Mouse (Mus musculus): ENCODE data around the gene Fscn2. TPM values are rescaled to one million over a fixed set of nuclear protein-coding genes. Genes with fewer than 3 reads are reported as not detected.

Gene Fscn2
- polyA plus RNA-seq, 2 experiments = not detected

DNA sequence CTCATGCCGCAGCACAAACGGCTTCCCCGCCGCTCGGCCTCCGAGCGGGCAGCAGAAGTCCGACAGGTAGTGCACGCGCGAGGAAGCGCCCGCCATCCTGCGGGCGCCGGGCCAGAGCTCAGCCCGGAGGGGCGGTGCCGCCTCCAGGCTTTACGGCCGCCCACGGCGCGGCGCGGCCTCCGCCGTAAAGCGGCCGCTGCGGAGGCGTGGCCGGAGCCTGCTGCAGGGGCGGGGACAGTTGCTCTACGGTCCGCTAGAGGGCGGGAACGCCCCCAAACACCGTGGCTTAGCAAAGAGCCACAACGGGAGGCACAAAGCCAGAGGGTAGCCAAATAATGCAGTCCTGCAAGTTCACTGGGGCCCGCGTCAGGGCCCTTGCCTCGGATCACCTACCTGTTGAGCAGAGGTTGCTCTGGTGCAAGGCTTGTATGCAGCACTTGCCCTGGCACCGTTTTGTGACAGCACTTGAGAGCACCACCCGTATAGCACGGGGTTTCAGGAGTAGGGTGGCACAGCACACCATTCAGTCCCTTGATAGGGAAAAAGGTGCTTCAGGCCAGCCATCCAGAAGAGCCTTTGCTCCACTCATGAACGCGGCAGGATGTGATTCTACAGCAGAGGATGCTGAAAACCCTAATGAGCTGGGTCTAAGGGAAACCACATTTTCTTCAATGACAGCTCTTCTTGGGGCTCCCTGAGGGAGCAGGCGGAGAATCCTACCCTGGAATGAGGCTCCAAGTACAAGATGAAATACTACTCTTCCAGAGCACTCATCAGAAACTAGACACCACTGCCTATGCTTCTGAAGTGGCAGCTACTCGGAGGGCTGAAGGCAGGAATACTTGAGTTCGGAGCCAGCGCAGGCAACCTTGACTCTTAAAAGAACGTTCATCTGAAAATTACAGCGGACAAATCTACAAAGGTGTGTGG, 17.5 kb downstream of the Fscn2 start, which contains the start of gene Faap100:
Gene Faap100 (minus strand): TSS at position 154 of the 930 bp plus-strand sequence.
- peak within 1 kb of the TSS; percentile 40; the same call in 1 of the 2 replicates for H3K27ac ChIP-seq

DNA sequence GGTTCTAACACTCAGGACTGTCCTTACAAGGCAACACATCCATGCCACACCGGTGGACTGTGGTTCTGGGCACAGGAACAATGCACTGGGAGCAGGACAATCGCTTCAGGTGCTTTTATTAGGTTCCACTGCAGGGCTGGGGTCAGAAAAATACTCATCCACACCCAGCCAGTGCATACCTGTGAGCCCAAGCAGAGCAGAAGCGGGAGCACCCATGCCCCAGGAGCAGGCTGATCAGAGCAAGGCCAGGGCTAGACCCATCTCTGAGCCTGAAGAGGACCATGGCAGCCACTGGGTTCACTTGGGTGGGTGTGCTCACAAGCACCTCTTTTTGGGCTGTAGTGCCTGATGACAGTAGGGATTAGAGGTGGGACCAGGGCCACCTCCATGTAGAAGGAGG, 18.9 kb downstream of the Fscn2 start:
- ATAC-seq (ENCODE audit: insufficient read depth) (no peak), DNase-seq (ENCODE audit: low read depth in 3 of 3, low spot score in 3 of 3) (no peak)
- Histone ChIP-seq H3K27ac (no peak overlapping the region), H3K4me2 (ENCODE audit: low read depth) (no peak overlapping the region), H3K4me1 (replicated peaks; ENCODE audit: control insufficient read depth in 2 of 2, insufficient read depth in 2 of 2, low read length in 1 of 2) (peaks cover 9 to 11% of the 10 kb centered on the region in 2 experiments), H3K4me3 (ENCODE audit: insufficient read depth in 1 of 2, low read depth in 2 of 2, low read length in 2 of 2) (no peak overlapping the region), H3K27me3 (ENCODE audit: control insufficient read depth, insufficient read depth, low read length) (no peaks in the 10 kb centered on the region), H3K36me3 (replicated peaks; ENCODE audit: control insufficient read depth, insufficient read depth, low read depth) (peaks cover 37% of the 10 kb centered on the region), H3K9ac (replicated peaks) (no peak overlapping the region), H3K9me3 (ENCODE audit: control insufficient read depth, low read length) (no peaks in the 10 kb centered on the region)
- no peak for TF ChIP-seq EP300 (IDR thresholded peaks at IDR 0.05; ENCODE audit: low read depth)
- TF ChIP-seq CTCF (IDR thresholded peaks at IDR 0.05; ENCODE audit: low read depth) = no peak
- 81% methylated on average over 3 of the region's 3 CpGs for WGBS (ENCODE audit: insufficient replicate concordance)

More for the DNA sequence above, 17.5 kb downstream of the Fscn2 start, which contains the start of gene Faap100:
- Histone ChIP-seq H3K4me2 (ENCODE audit: low read depth) (peak within 1 kb of the TSS; percentile 100), H3K27me3 (ENCODE audit: control insufficient read depth, insufficient read depth, low read length) (no peaks in the 10 kb centered on the region), H3K9ac (replicated peaks) (peak within 1 kb of the TSS; percentile 72), H3K9me3 (ENCODE audit: control insufficient read depth, low read length) (no peaks in the 10 kb centered on the region), H3K4me3 (ENCODE audit: insufficient read depth in 1 of 2, low read depth in 2 of 2, low read length in 2 of 2) (peak within 1 kb of the TSS; percentile 70 to 82), H3K36me3 (replicated peaks; ENCODE audit: control insufficient read depth, insufficient read depth, low read depth) (peaks cover 27% of the 10 kb centered on the region), H3K4me1 (replicated peaks; ENCODE audit: control insufficient read depth in 2 of 2, insufficient read depth in 2 of 2, low read length in 1 of 2) (peaks cover 9 to 11% of the 10 kb centered on the region in 2 experiments)
- ATAC-seq (ENCODE audit: insufficient read depth) = peak; percentile 91
- peak; percentile 85 to 87 (median 86) for DNase-seq (ENCODE audit: low read depth in 3 of 3, low spot score in 3 of 3)
- 9% methylated on average over 54 of the region's 54 CpGs for WGBS (ENCODE audit: insufficient replicate concordance)
- TF ChIP-seq CTCF (IDR thresholded peaks at IDR 0.05; ENCODE audit: low read depth) (peak; percentile 81), EP300 (IDR thresholded peaks at IDR 0.05; ENCODE audit: low read depth) (no peak)

DNA sequence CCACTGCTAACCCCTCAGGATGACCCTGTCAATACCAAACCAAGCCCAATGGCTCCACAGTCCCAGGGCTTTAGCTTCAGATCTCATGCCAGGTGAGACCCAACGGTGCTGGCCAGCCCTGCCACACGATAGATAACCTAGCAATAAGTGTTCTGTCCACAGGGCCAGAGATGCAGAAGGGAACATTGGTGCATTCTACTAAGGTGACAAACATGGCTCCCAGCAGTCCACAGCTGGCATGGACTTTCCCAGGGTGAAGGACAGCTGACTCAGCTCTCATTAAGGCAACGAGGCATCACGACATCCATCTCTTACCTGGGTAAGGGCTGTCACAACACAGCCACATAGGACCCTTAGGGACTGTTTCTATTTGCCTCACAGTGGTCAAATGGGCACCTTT, 19.8 kb downstream of the Fscn2 start:
- 85% methylated on average over 4 of the region's 4 CpGs for whole genome bisulfite sequencing (ENCODE audit: insufficient replicate concordance)
- ATAC-seq (ENCODE audit: insufficient read depth) (no peak), DNase-seq (ENCODE audit: low read depth in 3 of 3, low spot score in 3 of 3) (no peak)
- H3K4me1 ChIP-seq (replicated peaks; ENCODE audit: control insufficient read depth in 2 of 2, insufficient read depth in 2 of 2, low read length in 1 of 2) = peaks cover 9 to 11% of the 10 kb centered on the region in 2 experiments
- H3K36me3 ChIP-seq (replicated peaks; ENCODE audit: control insufficient read depth, insufficient read depth, low read depth) = peaks cover 46% of the 10 kb centered on the region
- no peak for TF ChIP-seq EP300 (IDR thresholded peaks at IDR 0.05; ENCODE audit: low read depth)
- TF ChIP-seq CTCF (IDR thresholded peaks at IDR 0.05; ENCODE audit: low read depth) = no peak
- no peak overlapping the region for H3K4me3 ChIP-seq (ENCODE audit: insufficient read depth in 1 of 2, low read depth in 2 of 2, low read length in 2 of 2)
- H3K9ac ChIP-seq (replicated peaks) = no peak overlapping the region
- H3K27ac ChIP-seq = no peak overlapping the region
- H3K9me3 ChIP-seq (ENCODE audit: control insufficient read depth, low read length) = no peaks in the 10 kb centered on the region
- no peak overlapping the region for H3K4me2 ChIP-seq (ENCODE audit: low read depth)
- no peaks in the 10 kb centered on the region for H3K27me3 ChIP-seq (ENCODE audit: control insufficient read depth, insufficient read depth, low read length)

DNA sequence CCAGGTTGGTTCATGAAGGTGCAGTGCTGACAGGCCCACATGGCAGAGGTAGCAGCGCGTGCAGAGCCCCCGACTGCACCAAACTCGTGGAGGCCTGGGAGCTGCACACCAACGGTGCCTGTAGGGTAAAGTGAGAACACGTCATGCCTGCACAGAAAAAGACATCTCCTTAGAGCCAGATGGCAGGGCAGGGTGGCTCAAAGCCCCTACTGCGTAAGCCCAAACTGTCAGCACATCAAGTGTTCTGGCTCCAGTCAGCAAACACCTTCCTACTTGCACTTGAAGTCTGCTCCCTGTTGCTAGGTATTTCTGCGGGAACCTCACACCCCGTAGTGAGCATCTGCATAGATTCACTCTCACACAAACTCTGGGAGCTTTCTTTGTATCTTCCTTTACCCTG, 21.2 kb downstream of the Fscn2 start:
- WGBS (ENCODE audit: insufficient replicate concordance) = 94% methylated on average over 9 of the region's 9 CpGs
- Histone ChIP-seq H3K9ac (replicated peaks) (no peak overlapping the region), H3K4me1 (replicated peaks; ENCODE audit: control insufficient read depth in 2 of 2, insufficient read depth in 2 of 2, low read length in 1 of 2) (peaks cover 9 to 11% of the 10 kb centered on the region in 2 experiments), H3K4me2 (ENCODE audit: low read depth) (no peak overlapping the region), H3K27ac (no peak overlapping the region), H3K9me3 (ENCODE audit: control insufficient read depth, low read length) (no peaks in the 10 kb centered on the region), H3K4me3 (ENCODE audit: insufficient read depth in 1 of 2, low read depth in 2 of 2, low read length in 2 of 2) (no peak overlapping the region), H3K36me3 (replicated peaks; ENCODE audit: control insufficient read depth, insufficient read depth, low read depth) (peaks cover 57% of the 10 kb centered on the region), H3K27me3 (ENCODE audit: control insufficient read depth, insufficient read depth, low read length) (no peaks in the 10 kb centered on the region)
- no peak for TF ChIP-seq CTCF (IDR thresholded peaks at IDR 0.05; ENCODE audit: low read depth)
- no peak for TF ChIP-seq EP300 (IDR thresholded peaks at IDR 0.05; ENCODE audit: low read depth)
- no peak for DNase-seq (ENCODE audit: low read depth in 3 of 3, low spot score in 3 of 3)
- no peak for ATAC-seq (ENCODE audit: insufficient read depth)

DNA sequence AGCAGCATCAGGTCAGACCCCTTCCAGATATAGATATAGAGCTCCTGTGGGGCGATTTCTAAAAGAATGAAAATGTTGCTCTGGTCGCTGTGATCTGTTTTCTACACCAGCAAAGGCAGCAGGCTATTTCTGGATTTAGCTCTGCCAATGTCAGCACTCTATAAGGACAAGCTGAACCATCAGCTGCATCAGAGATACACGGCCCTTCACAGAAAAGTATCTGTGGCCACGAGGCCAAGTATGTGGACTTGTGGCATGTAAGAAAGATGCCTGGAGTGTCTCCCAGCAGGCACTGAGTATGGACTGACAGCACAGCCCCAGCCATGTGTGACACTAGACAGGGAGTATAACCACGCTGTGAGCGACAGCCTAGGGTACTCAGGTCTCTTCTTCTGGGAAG, 25.3 kb downstream of the Fscn2 start:
- no peak for ATAC-seq (ENCODE audit: insufficient read depth)
- no peak for DNase-seq (ENCODE audit: low read depth in 3 of 3, low spot score in 3 of 3)
- Histone ChIP-seq H3K9me3 (ENCODE audit: control insufficient read depth, low read length) (no peaks in the 10 kb centered on the region), H3K27me3 (ENCODE audit: control insufficient read depth, insufficient read depth, low read length) (no peaks in the 10 kb centered on the region), H3K27ac (no peak overlapping the region), H3K9ac (replicated peaks) (no peak overlapping the region), H3K36me3 (replicated peaks; ENCODE audit: control insufficient read depth, insufficient read depth, low read depth) (peaks cover 69% of the 10 kb centered on the region), H3K4me1 (replicated peaks; ENCODE audit: control insufficient read depth in 2 of 2, insufficient read depth in 2 of 2, low read length in 1 of 2) (peaks cover 0 to 2% of the 10 kb centered on the region in 2 experiments; a peak in 2 of 4 replicates), H3K4me2 (ENCODE audit: low read depth) (no peak overlapping the region), H3K4me3 (ENCODE audit: insufficient read depth in 1 of 2, low read depth in 2 of 2, low read length in 2 of 2) (no peak overlapping the region)
- WGBS (ENCODE audit: insufficient replicate concordance) = 85% methylated on average over 6 of the region's 6 CpGs
- TF ChIP-seq EP300 (IDR thresholded peaks at IDR 0.05; ENCODE audit: low read depth) (no peak), CTCF (IDR thresholded peaks at IDR 0.05; ENCODE audit: low read depth) (no peak)

Measured in liver, embryonic 14.5 days (tissue).